Mouse (Mus musculus): Measurements from ENCODE around the gene Mrps2. TPM values are rescaled to one million over a fixed set of nuclear protein-coding genes. Genes with fewer than 3 reads are reported as not detected.
"Not testable (repeated sequence)": the region's sequence is repeated elsewhere in the genome, so short reads cannot be mapped to it uniquely, and the experiment has no call there.

Gene Mrps2
- polyA plus RNA-seq, 1 experiment from 2014 or later, result 48.2 TPM

- Histone ChIP-seq H3K27me3 (replicated peaks; ENCODE audit: control insufficient read depth, insufficient read depth, low read length) (no peaks in the 10 kb centered on the region), H3K4me3 (ENCODE audit: low read length) (peak within 1 kb of the TSS; percentile 20), H3K9ac (ENCODE audit: low read depth, low read length) (peak within 1 kb of the TSS; percentile 33; the same call in 1 of the 2 replicates), H3K4me2 (ENCODE audit: low read length) (peak within 1 kb of the TSS; percentile 66), H3K9me3 (ENCODE audit: control insufficient read depth, low read length) (no peaks in the 10 kb centered on the region), H3K36me3 (ENCODE audit: control insufficient read depth, insufficient read depth, low read length) (peaks cover 15% of the 10 kb centered on the region), H3K4me1 (ENCODE audit: control insufficient read depth, insufficient read depth, low read depth, low read length) (peaks cover 14% of the 10 kb centered on the region), H3K27ac (ENCODE audit: low read depth, low read length) (0 out of 2 replicates have a peak within 1 kb of the TSS, but pooled peaks have one; percentile 32)
- 5% methylated on average over 25 of the region's 25 CpGs for WGBS
- peak; percentile 78 for ATAC-seq
Measured at GRCm38 (mm10) chr2:28465836-28466518, 1.9 kb upstream of the Mrps2 start, which contains the start of gene 1700007K13Rik. Gene 1700007K13Rik, minus strand, starts transcription at chr2:28466332.

- peak overlapping the region; percentile 98 for H3K4me3 ChIP-seq (ENCODE audit: low read length)
- H3K36me3 ChIP-seq (ENCODE audit: control insufficient read depth, insufficient read depth, low read length), result peaks cover 29% of the 10 kb centered on the region
- no peak for ATAC-seq
- H3K9ac ChIP-seq (ENCODE audit: low read depth, low read length), result peak overlapping the region; percentile 93
- H3K9me3 ChIP-seq (ENCODE audit: control insufficient read depth, low read length), result peaks cover 6% of the 10 kb centered on the region
- peak overlapping the region; percentile 91 for H3K4me2 ChIP-seq (ENCODE audit: low read length)
- peaks cover 14% of the 10 kb centered on the region for H3K4me1 ChIP-seq (ENCODE audit: control insufficient read depth, insufficient read depth, low read depth, low read length)
- H3K27ac ChIP-seq (ENCODE audit: low read depth, low read length), result no peak overlapping the region
- 57% methylated on average over 18 of the region's 18 CpGs for WGBS
- no peaks in the 10 kb centered on the region for H3K27me3 ChIP-seq (replicated peaks; ENCODE audit: control insufficient read depth, insufficient read depth, low read length)
Measured at GRCm38 (mm10) chr2:28468486-28469225, 790 bp downstream of the Mrps2 start.

GRCm38 (mm10) chr2:28469461-28469860 is 1.6 kb downstream of the Mrps2 start:
- ATAC-seq, result no peak
- H3K4me2 ChIP-seq (ENCODE audit: low read length), result no peak overlapping the region

GRCm38 (mm10) chr2:28470591-28470990 is 2.7 kb downstream of the Mrps2 start:
- Histone ChIP-seq H3K4me1 (ENCODE audit: control insufficient read depth, insufficient read depth, low read depth, low read length) (peaks cover 14% of the 10 kb centered on the region), H3K27me3 (replicated peaks; ENCODE audit: control insufficient read depth, insufficient read depth, low read length) (no peaks in the 10 kb centered on the region), H3K4me2 (ENCODE audit: low read length) (no peak overlapping the region), H3K9ac (ENCODE audit: low read depth, low read length) (no peak overlapping the region), H3K9me3 (ENCODE audit: control insufficient read depth, low read length) (peaks cover 6% of the 10 kb centered on the region), H3K27ac (ENCODE audit: low read depth, low read length) (no peak overlapping the region), H3K4me3 (ENCODE audit: low read length) (no peak overlapping the region), H3K36me3 (ENCODE audit: control insufficient read depth, insufficient read depth, low read length) (peaks cover 29% of the 10 kb centered on the region)
- no peak for ATAC-seq
- WGBS, result 98% methylated on average over 2 of the region's 2 CpGs

More at GRCm38 (mm10) chr2:28469461-28469860, 1.6 kb downstream of the Mrps2 start:
- Histone ChIP-seq H3K27me3 (replicated peaks; ENCODE audit: control insufficient read depth, insufficient read depth, low read length) (no peaks in the 10 kb centered on the region), H3K9ac (ENCODE audit: low read depth, low read length) (no peak overlapping the region), H3K27ac (ENCODE audit: low read depth, low read length) (no peak overlapping the region), H3K9me3 (ENCODE audit: control insufficient read depth, low read length) (peaks cover 6% of the 10 kb centered on the region), H3K4me1 (ENCODE audit: control insufficient read depth, insufficient read depth, low read depth, low read length) (peaks cover 14% of the 10 kb centered on the region), H3K36me3 (ENCODE audit: control insufficient read depth, insufficient read depth, low read length) (peaks cover 29% of the 10 kb centered on the region), H3K4me3 (ENCODE audit: low read length) (no peak overlapping the region)
- WGBS, result 98% methylated on average over 14 of the region's 14 CpGs

- WGBS, result 96% methylated on average over 8 of the region's 8 CpGs
- not testable (repeated sequence) for H3K4me1 ChIP-seq (ENCODE audit: control insufficient read depth, insufficient read depth, low read depth, low read length); ATAC-seq
Measured at GRCm38 (mm10) chr2:28472011-28472410, 4.1 kb downstream of the Mrps2 start.

GRCm38 (mm10) chr2:28477993-28478392 is 10.1 kb downstream of the Mrps2 start:
- H3K4me1 ChIP-seq (ENCODE audit: control insufficient read depth, insufficient read depth, low read depth, low read length); H3K27ac ChIP-seq (ENCODE audit: low read depth, low read length); H3K27me3 ChIP-seq (replicated peaks; ENCODE audit: control insufficient read depth, insufficient read depth, low read length); H3K9me3 ChIP-seq (ENCODE audit: control insufficient read depth, low read length); H3K36me3 ChIP-seq (ENCODE audit: control insufficient read depth, insufficient read depth, low read length); H3K4me2 ChIP-seq (ENCODE audit: low read length); ATAC-seq; H3K4me3 ChIP-seq (ENCODE audit: low read length); H3K9ac ChIP-seq (ENCODE audit: low read depth, low read length): not testable (repeated sequence)
- 91% methylated on average over 5 of the region's 5 CpGs for WGBS

More at GRCm38 (mm10) chr2:28472011-28472410, 4.1 kb downstream of the Mrps2 start:
- H3K27ac ChIP-seq (ENCODE audit: low read depth, low read length); H3K9me3 ChIP-seq (ENCODE audit: control insufficient read depth, low read length); H3K27me3 ChIP-seq (replicated peaks; ENCODE audit: control insufficient read depth, insufficient read depth, low read length); H3K4me2 ChIP-seq (ENCODE audit: low read length); H3K4me3 ChIP-seq (ENCODE audit: low read length); H3K9ac ChIP-seq (ENCODE audit: low read depth, low read length): not testable (repeated sequence)
- peaks cover 29% of the 10 kb centered on the region for H3K36me3 ChIP-seq (ENCODE audit: control insufficient read depth, insufficient read depth, low read length)

GRCm38 (mm10) chr2:28479208-28480204 is 11.6 kb downstream of the Mrps2 start:
- Histone ChIP-seq H3K4me2 (ENCODE audit: low read length) (no peak overlapping the region), H3K9me3 (ENCODE audit: control insufficient read depth, low read length) (no peaks in the 10 kb centered on the region), H3K27ac (ENCODE audit: low read depth, low read length) (no peak overlapping the region), H3K4me3 (ENCODE audit: low read length) (no peak overlapping the region), H3K4me1 (ENCODE audit: control insufficient read depth, insufficient read depth, low read depth, low read length) (no peaks in the 10 kb centered on the region), H3K27me3 (replicated peaks; ENCODE audit: control insufficient read depth, insufficient read depth, low read length) (no peaks in the 10 kb centered on the region), H3K36me3 (ENCODE audit: control insufficient read depth, insufficient read depth, low read length) (no peaks in the 10 kb centered on the region), H3K9ac (ENCODE audit: low read depth, low read length) (no peak overlapping the region)
- 78% methylated on average over 20 of the region's 20 CpGs for WGBS
- no peak for ATAC-seq

- Histone ChIP-seq H3K36me3 (ENCODE audit: control insufficient read depth, insufficient read depth, low read length) (no peaks in the 10 kb centered on the region), H3K4me2 (ENCODE audit: low read length) (no peak overlapping the region), H3K4me3 (ENCODE audit: low read length) (no peak overlapping the region), H3K27me3 (replicated peaks; ENCODE audit: control insufficient read depth, insufficient read depth, low read length) (no peaks in the 10 kb centered on the region), H3K4me1 (ENCODE audit: control insufficient read depth, insufficient read depth, low read depth, low read length) (no peaks in the 10 kb centered on the region), H3K9ac (ENCODE audit: low read depth, low read length) (no peak overlapping the region), H3K9me3 (ENCODE audit: control insufficient read depth, low read length) (no peaks in the 10 kb centered on the region), H3K27ac (ENCODE audit: low read depth, low read length) (no peak overlapping the region)
- WGBS, result 87% methylated on average over 2 of the region's 2 CpGs
- no peak for ATAC-seq
Measured at GRCm38 (mm10) chr2:28483861-28484260, 16.0 kb downstream of the Mrps2 start.
